Mouse (Mus musculus): ENCODE data around the gene Mkrn2.
"Not testable (repeated sequence)": the region's sequence is repeated elsewhere in the genome, so short reads cannot be mapped to it uniquely, and the experiment has no call there.

Mkrn2 gene

GRCm38 (mm10) chr6:115607429-115607828 lies 5.7 kb downstream of the Mkrn2 start:
- no peak for DNase-seq (ENCODE audit: low spot score in 2 of 2)

- peak in 1 of 2 experiments; percentile 44 for DNase-seq (ENCODE audit: low spot score in 2 of 2)
Measured at GRCm38 (mm10) chr6:115609121-115609520, 7.4 kb downstream of the Mkrn2 start.

GRCm38 (mm10) chr6:115610301-115610700 lies 8.6 kb downstream of the Mkrn2 start:
- no peak for DNase-seq (ENCODE audit: low spot score in 2 of 2)

GRCm38 (mm10) chr6:115613793-115614192 lies 12.1 kb downstream of the Mkrn2 start:
- no peak for DNase-seq (ENCODE audit: low spot score in 2 of 2)

- no peak for DNase-seq (ENCODE audit: low spot score in 2 of 2)
Measured at GRCm38 (mm10) chr6:115615983-115616382, 14.3 kb downstream of the Mkrn2 start.

GRCm38 (mm10) chr6:115619818-115620217 lies 18.1 kb downstream of the Mkrn2 start:
- DNase-seq (ENCODE audit: low spot score in 2 of 2), result no peak

GRCm38 (mm10) chr6:115620942-115621341 lies 19.2 kb downstream of the Mkrn2 start:
- no peak for DNase-seq (ENCODE audit: low spot score in 2 of 2)

GRCm38 (mm10) chr6:115626121-115626520 lies 24.4 kb downstream of the Mkrn2 start:
- DNase-seq (ENCODE audit: low spot score in 2 of 2), result no peak

- DNase-seq (ENCODE audit: low spot score in 2 of 2), result no peak
Measured at GRCm38 (mm10) chr6:115631056-115631795, 29.5 kb downstream of the Mkrn2 start.

- DNase-seq (ENCODE audit: low spot score in 2 of 2), result no peak
Measured at GRCm38 (mm10) chr6:115634015-115634414, 32.3 kb downstream of the Mkrn2 start.

GRCm38 (mm10) chr6:115638188-115638587 lies 36.5 kb downstream of the Mkrn2 start:
- not testable (repeated sequence) for DNase-seq (ENCODE audit: low spot score in 2 of 2)

GRCm38 (mm10) chr6:115643315-115643714 lies 41.6 kb downstream of the Mkrn2 start:
- DNase-seq (ENCODE audit: low spot score in 2 of 2), result no peak

- no peak for DNase-seq (ENCODE audit: low spot score in 2 of 2)
Measured at GRCm38 (mm10) chr6:115649792-115650365, 48.2 kb downstream of the Mkrn2 start.

GRCm38 (mm10) chr6:115650476-115651427 lies 49.0 kb downstream of the Mkrn2 start:
- peak; percentile 31 to 69 for DNase-seq (ENCODE audit: low spot score in 2 of 2)

GRCm38 (mm10) chr6:115651719-115652118 lies 50.0 kb downstream of the Mkrn2 start:
- DNase-seq (ENCODE audit: low spot score in 2 of 2), result no peak

GRCm38 (mm10) chr6:115653939-115654338 lies 52.2 kb downstream of the Mkrn2 start:
- no peak for DNase-seq (ENCODE audit: low spot score in 2 of 2)

- DNase-seq (ENCODE audit: low spot score in 2 of 2), result no peak
Measured at GRCm38 (mm10) chr6:115658802-115659201, 57.1 kb downstream of the Mkrn2 start.

GRCm38 (mm10) chr6:115664268-115664667 lies 62.6 kb downstream of the Mkrn2 start:
- no peak for DNase-seq (ENCODE audit: low spot score in 2 of 2)

- no peak for DNase-seq (ENCODE audit: low spot score in 2 of 2)
Measured at GRCm38 (mm10) chr6:115666641-115667040, 64.9 kb downstream of the Mkrn2 start.
